Mouse (Mus musculus): ENCODE data around the gene Fahd1.

DNA sequence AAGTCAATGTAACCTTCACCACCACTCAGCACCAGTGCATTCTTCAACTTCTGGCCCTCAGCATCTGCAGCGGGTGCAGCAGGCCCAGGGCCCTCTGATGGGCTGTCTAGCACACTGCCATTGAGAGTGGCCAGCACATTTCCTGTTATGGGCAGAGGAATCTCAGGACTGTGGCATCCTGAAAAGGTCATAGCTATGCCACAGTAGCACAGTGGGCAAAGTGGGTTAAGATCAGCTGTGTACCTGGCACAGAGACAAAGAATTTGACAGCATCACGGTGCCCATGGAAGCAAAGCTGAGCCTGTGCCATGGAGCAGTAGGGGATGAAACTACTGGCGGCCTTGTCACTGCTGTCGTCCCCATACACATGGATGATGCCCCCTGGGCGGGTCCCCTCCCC is 49.0 kb upstream of the Fahd1 start:
- TF ChIP-seq CTCF (IDR thresholded peaks at IDR 0.05; ENCODE audit: extremely low read depth, insufficient read length, insufficient replicate concordance, low read depth, low read length) (no peak), POLR2A (IDR thresholded peaks at IDR 0.05; ENCODE audit: low read depth, low read length) (no peak)

Data from small intestine, adult 2 months (tissue).